16 mouse cellular contexts compared by ENCODE assay signal in genomic region chr7:29454965-29455364, GRCm38 (mm10).
A peak's percentile ranks its signal among the peaks of the same experiment; 100 is the strongest.
DNase-seq lines count a peak whose midpoint lies in the region; ATAC-seq and TF ChIP-seq lines count a peak whose summit lies in the region.
"Had no signal": no experiment of that assay in that cellular context is flagged by ENCODE, and none has a peak within 500 bp of the region (broad histone marks: within the 10 kb centered on the region; RNA-seq: fewer than 3 reads in every experiment).

No protein-coding gene starts in this region.

- H3K27me3 ChIP-seq in limb, embryonic 13.5 days = no peaks in the 10 kb centered on the region
- no peaks in the 10 kb centered on the region for H3K27me3 ChIP-seq in limb, embryonic 10.5 days (ENCODE audit: low read depth, poor library complexity, severe bottlenecking)
- no peaks in the 10 kb centered on the region for H3K27me3 ChIP-seq in ES-Bruce4 (ENCODE audit: control insufficient read depth, insufficient read depth, low read length, poor library complexity, severe bottlenecking)
- H3K27me3 ChIP-seq in embryonic facial prominence, embryonic 12.5 days = no peaks in the 10 kb centered on the region
- H3K27me3 ChIP-seq: liver, embryonic 15.5 days; midbrain, embryonic 15.5 days had no signal

- TF ChIP-seq EP300 in ES-Bruce4 (IDR thresholded peaks at IDR 0.05; ENCODE audit: insufficient read depth, low read depth, low read length) = no peak

- H3K4me2 ChIP-seq in limb, embryonic 13.5 days (replicated peaks) = no peak overlapping the region
- H3K4me2 ChIP-seq in embryonic facial prominence, embryonic 12.5 days (replicated peaks) = no peak overlapping the region
- H3K4me2 ChIP-seq: heart, embryonic 13.5 days; liver, embryonic 15.5 days; midbrain, embryonic 15.5 days had no signal

- intact Hi-C loops in gastrocnemius, adult 2 months (cut with DNase I) = loop anchor here (5.0 kb wide), 1 partner anchor 62 kb away; the partner anchor contains the start of gene Sipa1l3

- no peak for TF ChIP-seq CTCF in gastrocnemius, adult 2 months (IDR thresholded peaks at IDR 0.05)
- no peak for TF ChIP-seq CTCF in ES-Bruce4 (IDR thresholded peaks at IDR 0.05; ENCODE audit: low read depth, low read length)

- no peaks in the 10 kb centered on the region for H3K36me3 ChIP-seq in limb, embryonic 13.5 days
- no peaks in the 10 kb centered on the region for H3K36me3 ChIP-seq in limb, embryonic 10.5 days
- no peaks in the 10 kb centered on the region for H3K36me3 ChIP-seq in ES-Bruce4 (ENCODE audit: control insufficient read depth, insufficient read depth, low read length, poor library complexity, severe bottlenecking)
- no peaks in the 10 kb centered on the region for H3K36me3 ChIP-seq in embryonic facial prominence, embryonic 12.5 days
- H3K36me3 ChIP-seq: heart, embryonic 13.5 days; liver, embryonic 15.5 days; midbrain, embryonic 15.5 days had no signal

- peak overlapping the region; percentile 82 for H3K27ac ChIP-seq in gastrocnemius, adult 2 months
- H3K27ac ChIP-seq in limb, embryonic 13.5 days = no peak overlapping the region
- H3K27ac ChIP-seq in limb, embryonic 10.5 days = no peak overlapping the region
- peak overlapping the region; percentile 90 for H3K27ac ChIP-seq in ES-Bruce4 (ENCODE audit: insufficient read depth, low read length)
- peak overlapping the region; percentile 25; the same call in 1 of the 2 replicates for H3K27ac ChIP-seq in embryonic facial prominence, embryonic 12.5 days
- H3K27ac ChIP-seq: heart, embryonic 13.5 days; liver, embryonic 15.5 days; macrophage; midbrain, embryonic 15.5 days had no signal

- H3K4me1 ChIP-seq in limb, embryonic 13.5 days = peaks cover 38% of the 10 kb centered on the region
- H3K4me1 ChIP-seq in limb, embryonic 10.5 days = peaks cover 48% of the 10 kb centered on the region
- peaks cover 19% of the 10 kb centered on the region for H3K4me1 ChIP-seq in ES-Bruce4 (ENCODE audit: control insufficient read depth, insufficient read depth, low read length)
- peaks cover 31% of the 10 kb centered on the region for H3K4me1 ChIP-seq in embryonic facial prominence, embryonic 12.5 days

- no peak for TF ChIP-seq POLR2A in ES-Bruce4 (IDR thresholded peaks at IDR 0.05; ENCODE audit: insufficient read depth, low read length)

- 75% methylated on average over 7 of the region's 7 CpGs for WGBS in limb, embryonic 13.5 days
- 79% methylated on average over 7 of the region's 7 CpGs for WGBS in limb, embryonic 10.5 days
- 64% methylated on average over 7 of the region's 7 CpGs for WGBS in embryonic facial prominence, embryonic 12.5 days

- 0 out of 2 replicates have a peak overlapping the region, but pooled peaks have one; percentile 9 for H3K9ac ChIP-seq in limb, embryonic 13.5 days
- no peak overlapping the region for H3K9ac ChIP-seq in ES-Bruce4 (ENCODE audit: low read depth, poor library complexity, severe bottlenecking)
- H3K9ac ChIP-seq in embryonic facial prominence, embryonic 12.5 days = no peak overlapping the region
- H3K9ac ChIP-seq: heart, embryonic 13.5 days; liver, embryonic 15.5 days; midbrain, embryonic 15.5 days had no signal

- no peak for DNase-seq in gastrocnemius, adult 2 months
- DNase-seq in gastrocnemius, postnatal 10 days = no peak
- no peak for DNase-seq in limb, embryonic 10.5 days (ENCODE audit: low spot score)
- DNase-seq in embryo, embryonic 11 days = no peak
- DNase-seq: cerebellum, postnatal 10 days; kidney, postnatal 14 days; layer of hippocampus, adult 9-11 months; thymus, adult 2 months had no signal

- H3K9me3 ChIP-seq in limb, embryonic 13.5 days = no peaks in the 10 kb centered on the region
- no peaks in the 10 kb centered on the region for H3K9me3 ChIP-seq in limb, embryonic 10.5 days (replicated peaks)
- no peaks in the 10 kb centered on the region for H3K9me3 ChIP-seq in ES-Bruce4 (replicated peaks; ENCODE audit: control insufficient read depth, insufficient read depth, low read length, poor library complexity, severe bottlenecking)
- no peaks in the 10 kb centered on the region for H3K9me3 ChIP-seq in embryonic facial prominence, embryonic 12.5 days
- H3K9me3 ChIP-seq: heart, embryonic 13.5 days; liver, embryonic 15.5 days; midbrain, embryonic 15.5 days had no signal

- no peak for ATAC-seq in limb, embryonic 13.5 days (ENCODE audit: low FRiP score, low read depth)
- no peak for ATAC-seq in embryonic facial prominence, embryonic 12.5 days (ENCODE audit: insufficient number of reproducible peaks, insufficient read depth, low FRiP score, low TSS enrichment)
- ATAC-seq in granulocyte monocyte progenitor cell, adult 5-6 weeks (replicated peaks; ENCODE audit: poor library complexity, severe bottlenecking) = no peak
- ATAC-seq: midbrain, embryonic 15.5 days had no signal

- peak overlapping the region; percentile 55 for H3K4me3 ChIP-seq in gastrocnemius, adult 2 months
- no peak overlapping the region for H3K4me3 ChIP-seq in limb, embryonic 13.5 days
- H3K4me3 ChIP-seq in limb, embryonic 10.5 days = no peak overlapping the region
- peak overlapping the region; percentile 11; the same call in 1 of the 2 replicates for H3K4me3 ChIP-seq in ES-Bruce4 (ENCODE audit: low read depth, low read length)
- H3K4me3 ChIP-seq in embryonic facial prominence, embryonic 12.5 days = no peak overlapping the region
- H3K4me3 ChIP-seq: heart, embryonic 13.5 days; liver, embryonic 15.5 days; midbrain, embryonic 15.5 days had no signal

Comparison
In these comparisons a context has a peak if more than half of its experiments do, and no peak if none do; other contexts are left out.
1. H3K27ac ChIP-seq: peak in gastrocnemius, adult 2 months (single experiment), ES-Bruce4 (single experiment) and embryonic facial prominence, embryonic 12.5 days (single experiment); none in limb, embryonic 13.5 days (single experiment) and limb, embryonic 10.5 days (single experiment).
2. H3K4me3 ChIP-seq: peak in gastrocnemius, adult 2 months (single experiment) and ES-Bruce4 (single experiment); none in limb, embryonic 13.5 days (single experiment), limb, embryonic 10.5 days (single experiment) and embryonic facial prominence, embryonic 12.5 days (single experiment).